8 mouse cellular contexts compared by ENCODE assay signal in genomic region chr5:33274085-33274952, GRCm38 (mm10). TPM values are rescaled to one million over a fixed set of nuclear protein-coding genes. Genes with fewer than 3 reads are reported as not detected.
DNase-seq lines count a peak whose midpoint lies in the region; ATAC-seq and TF ChIP-seq lines count a peak whose summit lies in the region.

No protein-coding gene starts in this region.

- H3K9me3 ChIP-seq in ES-Bruce4 (replicated peaks; ENCODE audit: control insufficient read depth, insufficient read depth, low read length, poor library complexity, severe bottlenecking) = no peaks in the 10 kb centered on the region
- no peaks in the 10 kb centered on the region for H3K9me3 ChIP-seq in forebrain, embryonic 14.5 days (replicated peaks; ENCODE audit: control insufficient read depth, low read length)
- no peaks in the 10 kb centered on the region for H3K9me3 ChIP-seq in neural tube, embryonic 15.5 days (replicated peaks)

- no peaks in the 10 kb centered on the region for H3K27me3 ChIP-seq in ES-Bruce4 (ENCODE audit: control insufficient read depth, insufficient read depth, low read length, poor library complexity, severe bottlenecking)
- H3K27me3 ChIP-seq in forebrain, embryonic 14.5 days (replicated peaks; ENCODE audit: control insufficient read depth, insufficient read depth, low read length) = no peaks in the 10 kb centered on the region
- H3K27me3 ChIP-seq in neural tube, embryonic 15.5 days (replicated peaks) = no peaks in the 10 kb centered on the region

- peak overlapping the region; percentile 91 for H3K4me2 ChIP-seq in forebrain, embryonic 14.5 days (ENCODE audit: low read length)
- H3K4me2 ChIP-seq in neural tube, embryonic 15.5 days = peak overlapping the region; percentile 87

- no peak for TF ChIP-seq CTCF in ES-Bruce4 (IDR thresholded peaks at IDR 0.05; ENCODE audit: low read depth, low read length)

- TF ChIP-seq POLR2A in ES-Bruce4 (IDR thresholded peaks at IDR 0.05; ENCODE audit: insufficient read depth, low read length) = peak; percentile 37

- no peaks in the 10 kb centered on the region; the same call in 1 of the 2 replicates for H3K36me3 ChIP-seq in ES-Bruce4 (ENCODE audit: control insufficient read depth, insufficient read depth, low read length, poor library complexity, severe bottlenecking)
- H3K36me3 ChIP-seq in forebrain, embryonic 14.5 days (ENCODE audit: control insufficient read depth, insufficient read depth, low read length) = peaks cover 18% of the 10 kb centered on the region
- H3K36me3 ChIP-seq in neural tube, embryonic 15.5 days = peaks cover 10% of the 10 kb centered on the region

- TF ChIP-seq EP300 in ES-Bruce4 (IDR thresholded peaks at IDR 0.05; ENCODE audit: insufficient read depth, low read depth, low read length) = no peak

- peak overlapping the region; percentile 86 for H3K4me3 ChIP-seq in ES-Bruce4 (ENCODE audit: low read depth, low read length)
- H3K4me3 ChIP-seq in forebrain, embryonic 14.5 days (ENCODE audit: low read depth, low read length) = peak overlapping the region; percentile 85
- H3K4me3 ChIP-seq in neural tube, embryonic 15.5 days (replicated peaks) = peak overlapping the region; percentile 80

- intact Hi-C loops in heart, postnatal 14 days (cut with DNase I) = loop anchor here (2.0 kb wide), 1 partner anchor 60 kb away; the partner anchor contains the start of gene Maea

- peak; percentile 45 for ATAC-seq in cerebellum, adult (ENCODE audit: insufficient number of reproducible peaks, low FRiP score, low TSS enrichment)
- peak; percentile 59 for ATAC-seq in forebrain, embryonic 14.5 days
- peak; percentile 72 for ATAC-seq in neural tube, embryonic 15.5 days (ENCODE audit: low FRiP score)

- under 1% methylated on average over 65 of the region's 97 CpGs for WGBS in forebrain, embryonic 14.5 days
- under 1% methylated on average over 83 of the region's 97 CpGs for WGBS in neural tube, embryonic 15.5 days

- peak overlapping the region; percentile 75 for H3K9ac ChIP-seq in ES-Bruce4 (ENCODE audit: low read depth, poor library complexity, severe bottlenecking)
- H3K9ac ChIP-seq in forebrain, embryonic 14.5 days (ENCODE audit: low read length) = peak overlapping the region; percentile 95
- H3K9ac ChIP-seq in neural tube, embryonic 15.5 days (replicated peaks) = peak overlapping the region; percentile 94

- peak overlapping the region; percentile 32 for H3K27ac ChIP-seq in ES-Bruce4 (ENCODE audit: insufficient read depth, low read length)
- H3K27ac ChIP-seq in forebrain, embryonic 14.5 days (ENCODE audit: low read depth, low read length) = peak overlapping the region; percentile 98
- peak overlapping the region; percentile 100 for H3K27ac ChIP-seq in neural tube, embryonic 15.5 days (replicated peaks)

- peak; percentile 94 for DNase-seq in forebrain, embryonic 14.5 days (ENCODE audit: low spot score)
- peak; percentile 94 to 97 for DNase-seq in heart, postnatal 14 days
- peak; percentile 90 for DNase-seq in layer of hippocampus, adult 11-12 months (ENCODE audit: low spot score)
- peak; percentile 89 to 90 for DNase-seq in lung, adult 18-20 months
- DNase-seq in testis, postnatal 14 days (ENCODE audit: low spot score) = peak; percentile 90

- H3K4me1 ChIP-seq in ES-Bruce4 (ENCODE audit: control insufficient read depth, insufficient read depth, low read length) = peaks cover 2% of the 10 kb centered on the region
- peaks cover 13% of the 10 kb centered on the region for H3K4me1 ChIP-seq in forebrain, embryonic 14.5 days (ENCODE audit: control insufficient read depth, insufficient read depth, low read length)
- peaks cover 45% of the 10 kb centered on the region for H3K4me1 ChIP-seq in neural tube, embryonic 15.5 days

RNA-seq across cellular contexts. Expression of gene Ctbp1, which starts 0.5 kb away (rescaled TPM):
- polyA plus RNA-seq in ES-Bruce4 (2011; ENCODE audit: insufficient read depth, insufficient read length, low read depth, missing spikeins) = 61.0 and 68.5 TPM in 2 replicates
- polyA plus RNA-seq in forebrain, embryonic 14.5 days (2014; fragmentation: Nextera tagmentation; extraction: Ambion mirVana) = 497 and 526 TPM in 2 replicates
- 100 to 1,000 TPM; 202 to 211 TPM for total RNA-seq in heart, postnatal 14 days (2021)
- 426 and 445 TPM in 2 replicates for polyA plus RNA-seq in neural tube, embryonic 15.5 days (2015; fragmentation: Nextera tagmentation; extraction: Ambion mirVana)

RNA-seq across cellular contexts. Expression of gene Spon2, which starts 56.1 kb away (rescaled TPM):
- polyA plus RNA-seq in ES-Bruce4 (2011; ENCODE audit: insufficient read depth, insufficient read length, low read depth, missing spikeins) = 0.59 and 0.87 TPM in 2 replicates
- 2.4 TPM in 2 replicates for polyA plus RNA-seq in forebrain, embryonic 14.5 days (2014; fragmentation: Nextera tagmentation; extraction: Ambion mirVana)
- total RNA-seq in heart, postnatal 14 days (2021) = 10 to 100 TPM in 1 of 2 experiments, 1 to 10 TPM in 1; 6.4 to 10.7 TPM
- polyA plus RNA-seq in neural tube, embryonic 15.5 days (2015; fragmentation: Nextera tagmentation; extraction: Ambion mirVana) = 2.8 and 6.7 TPM in 2 replicates

Comparison
In these comparisons a context has a peak if more than half of its experiments do, and no peak if none do; other contexts are left out.
1. Peak in every context shown above with its lines: DNase-seq, ATAC-seq, H3K4me3 ChIP-seq and H3K27ac ChIP-seq.
2. H3K27ac ChIP-seq: peak in every context shown above with its lines; median percentile 100 in neural tube, embryonic 15.5 days; 98 in forebrain, embryonic 14.5 days; 32 in ES-Bruce4.